Mouse (Mus musculus) heart, postnatal 10 days (tissue): Measurements from ENCODE around the gene Atg4c. TPM values are rescaled to one million over a fixed set of nuclear protein-coding genes. Genes with fewer than 3 reads are reported as not detected.
A peak's percentile ranks its signal among the peaks of the same experiment; 100 is the strongest.

ENCODE experiments used
- DNase-seq, 2 experiments: peaks; one replicate each; pipeline ENCODE4 v3.0.0; 2021
- intact Hi-C: fragments of 180-260 bp; cut with DNase I; formaldehyde crosslinking; loops from one replicate; pipeline ENCODE4 v1.15.1; 2025
- total RNA-seq, 2 experiments: library from RNA; stranded (reverse); gene quantifications; 2 replicates each; pipeline ENCODE4 v1.2.3; 2021

The Atg4c gene
- total RNA-seq, 2 experiments from 2014 or later, result 4.9 to 7.5 TPM

- no peak for DNase-seq
- intact Hi-C loops, result loop anchor here (5.0 kb wide), 6 partner anchors 117 to 447 kb away; partner anchors contain the start of gene Usp1
These were observed 9.1 kb upstream of the Atg4c start for GRCm38 (mm10) chr4:99184678-99185077.

- DNase-seq, result no peak
- intact Hi-C loops, result no loop called here
These were observed 8.4 kb upstream of the Atg4c start for GRCm38 (mm10) chr4:99185305-99185704.

- no peak for DNase-seq
- intact Hi-C loops, result no loop called here
These were observed 7.2 kb upstream of the Atg4c start for GRCm38 (mm10) chr4:99186412-99187125.

- intact Hi-C loops, result no loop called here
- no peak for DNase-seq
These were observed 1.1 kb upstream of the Atg4c start for GRCm38 (mm10) chr4:99192640-99193039.

- intact Hi-C loops, result no loop called here
- no peak for DNase-seq
These were observed 520 bp upstream of the Atg4c start for GRCm38 (mm10) chr4:99193214-99193613.

GRCm38 (mm10) chr4:99194826-99195225 lies 1.1 kb downstream of the Atg4c start:
- DNase-seq, result no peak
- intact Hi-C loops, result no loop called here

GRCm38 (mm10) chr4:99198721-99199120 lies 5.0 kb downstream of the Atg4c start:
- no peak for DNase-seq
- intact Hi-C loops, result no loop called here

- DNase-seq, result peak; percentile 17 to 24
These were observed 6.1 kb downstream of the Atg4c start for GRCm38 (mm10) chr4:99199757-99200251.

GRCm38 (mm10) chr4:99200383-99201136 lies 6.8 kb downstream of the Atg4c start:
- intact Hi-C loops, result no loop called here
- no peak for DNase-seq

More at GRCm38 (mm10) chr4:99199757-99200251, 6.1 kb downstream of the Atg4c start:
- intact Hi-C loops, result no loop called here

- intact Hi-C loops, result no loop called here
- no peak for DNase-seq
These were observed 12.0 kb downstream of the Atg4c start for GRCm38 (mm10) chr4:99205773-99206172.

GRCm38 (mm10) chr4:99206356-99206755 lies 12.6 kb downstream of the Atg4c start:
- intact Hi-C loops, result no loop called here
- DNase-seq, result no peak

GRCm38 (mm10) chr4:99210087-99210486 lies 16.4 kb downstream of the Atg4c start:
- intact Hi-C loops, result no loop called here
- no peak for DNase-seq

GRCm38 (mm10) chr4:99211606-99212005 lies 17.9 kb downstream of the Atg4c start:
- no peak for DNase-seq
- intact Hi-C loops, result no loop called here

- intact Hi-C loops, result no loop called here
- no peak for DNase-seq
These were observed 19.4 kb downstream of the Atg4c start for GRCm38 (mm10) chr4:99213123-99213522.

GRCm38 (mm10) chr4:99222221-99222620 lies 28.5 kb downstream of the Atg4c start:
- DNase-seq, result no peak
- intact Hi-C loops, result no loop called here

GRCm38 (mm10) chr4:99224790-99225189 lies 31.1 kb downstream of the Atg4c start:
- no peak for DNase-seq
- intact Hi-C loops, result no loop called here

GRCm38 (mm10) chr4:99227226-99227625 lies 33.5 kb downstream of the Atg4c start:
- intact Hi-C loops, result no loop called here
- peak; percentile 16 to 17 for DNase-seq

GRCm38 (mm10) chr4:99229371-99229770 lies 35.6 kb downstream of the Atg4c start:
- DNase-seq, result no peak
- intact Hi-C loops, result no loop called here

- peak; percentile 34 to 61 for DNase-seq
- intact Hi-C loops, result no loop called here
These were observed 41.6 kb downstream of the Atg4c start for GRCm38 (mm10) chr4:99235203-99235856.

- intact Hi-C loops, result no loop called here
- DNase-seq, result no peak
These were observed 44.6 kb downstream of the Atg4c start for GRCm38 (mm10) chr4:99238305-99238704.

- no peak for DNase-seq
- intact Hi-C loops, result no loop called here
These were observed 47.9 kb downstream of the Atg4c start for GRCm38 (mm10) chr4:99241674-99242073.
